Mouse (Mus musculus): ENCODE data around the gene Slc24a3.

Slc24a3 gene

DNA sequence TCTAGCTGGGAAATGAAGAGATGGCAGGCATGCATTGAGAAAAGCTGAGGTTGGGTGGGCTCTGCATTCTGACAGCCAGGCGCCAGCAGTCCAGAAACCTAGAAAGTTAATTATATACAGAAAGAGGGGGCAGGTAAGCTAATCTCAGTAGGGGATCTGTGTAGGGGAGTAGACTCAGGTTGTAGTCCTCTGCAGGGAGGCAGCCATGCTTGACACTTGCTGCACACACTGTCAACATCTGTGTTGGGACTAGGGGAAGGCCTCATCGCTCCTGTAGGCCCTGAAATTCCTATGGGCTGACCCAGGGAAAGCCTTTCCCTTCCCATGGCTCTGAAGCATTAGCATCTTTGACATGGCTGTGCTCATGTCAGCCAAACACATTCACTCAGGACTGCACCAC, 496.8 kb downstream of the Slc24a3 start:
- no peak for TF ChIP-seq GATA4 (IDR thresholded peaks at IDR 0.05; ENCODE audit: insufficient replicate concordance, low read length)

GRCm38 (mm10) chr2:145668135-145668534, 500.6 kb downstream of the Slc24a3 start:
- no peak for TF ChIP-seq GATA4 (IDR thresholded peaks at IDR 0.05; ENCODE audit: insufficient replicate concordance, low read length)

- no peak for TF ChIP-seq GATA4 (IDR thresholded peaks at IDR 0.05; ENCODE audit: insufficient replicate concordance, low read length)
Measured at GRCm38 (mm10) chr2:145670131-145670530, 502.6 kb downstream of the Slc24a3 start.

DNA sequence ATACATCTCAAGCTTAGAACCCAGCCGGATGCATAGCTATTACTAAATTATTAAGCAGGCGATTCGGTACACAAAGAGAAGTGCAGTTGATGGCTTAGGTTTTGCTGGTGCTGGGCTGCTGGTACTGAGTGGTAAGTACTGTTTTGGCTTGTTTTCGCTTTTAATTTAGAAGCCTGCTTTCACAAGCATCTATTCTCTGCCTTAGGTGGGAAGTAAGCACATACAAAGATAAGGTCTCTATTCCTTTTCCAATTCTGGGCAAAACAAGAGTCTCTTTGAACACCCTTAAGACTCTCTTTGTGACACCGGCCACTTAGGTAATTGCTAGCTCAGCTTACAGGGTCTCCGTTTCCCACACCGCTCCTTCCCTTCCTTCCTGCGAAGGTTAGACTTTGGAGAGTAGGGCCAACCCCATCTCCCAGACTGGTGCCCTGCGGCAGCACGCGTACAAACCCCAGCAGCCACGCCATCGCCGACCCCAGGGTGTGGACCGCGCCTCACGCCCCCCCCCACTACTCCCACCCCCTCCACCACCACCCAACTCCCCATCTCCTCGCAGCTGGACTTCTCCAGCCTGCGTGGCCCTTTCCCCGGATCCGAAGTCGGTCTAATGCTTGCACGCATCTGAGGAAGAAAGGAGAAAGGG, 507.1 kb downstream of the Slc24a3 start:
- TF ChIP-seq GATA4 (IDR thresholded peaks at IDR 0.05; ENCODE audit: insufficient replicate concordance, low read length), result no peak

DNA sequence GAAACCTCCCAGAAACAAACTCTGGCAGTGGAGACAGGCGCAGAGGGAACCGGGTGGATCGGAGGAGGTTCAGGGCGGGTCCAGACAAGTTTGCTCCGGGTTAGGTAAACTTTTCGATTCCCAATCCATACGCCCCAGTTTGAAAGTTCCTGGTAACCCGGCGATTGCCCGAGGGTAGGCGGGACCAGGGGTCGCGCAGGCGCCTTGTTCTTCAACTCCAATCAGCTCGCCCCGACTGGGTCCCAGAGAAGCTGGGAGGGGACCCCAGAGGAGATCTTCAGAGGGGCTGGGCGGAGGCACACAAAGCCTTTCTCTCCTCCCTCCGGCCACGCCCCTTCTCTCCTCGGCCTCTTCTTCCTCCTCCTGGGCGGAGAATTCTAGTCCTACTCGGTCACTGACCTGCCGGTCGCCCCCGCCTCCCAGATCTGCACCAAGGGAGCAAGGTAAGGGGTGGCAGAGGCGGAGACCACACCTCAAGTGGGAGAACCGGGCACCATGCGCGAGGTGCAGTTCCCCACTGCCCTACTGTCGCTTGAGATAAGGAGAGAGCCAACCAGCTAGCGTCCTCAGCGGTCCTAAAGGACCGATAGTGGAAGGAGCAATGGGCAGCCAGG, 507.7 kb downstream of the Slc24a3 start, which contains the start of gene Rin2:
TSS of gene Rin2 (plus strand) at position 74 of the 614 bp plus-strand sequence.
- TF ChIP-seq GATA4 (IDR thresholded peaks at IDR 0.05; ENCODE audit: insufficient replicate concordance, low read length), result peak; percentile 17; the same call in 1 of the 2 replicates

DNA sequence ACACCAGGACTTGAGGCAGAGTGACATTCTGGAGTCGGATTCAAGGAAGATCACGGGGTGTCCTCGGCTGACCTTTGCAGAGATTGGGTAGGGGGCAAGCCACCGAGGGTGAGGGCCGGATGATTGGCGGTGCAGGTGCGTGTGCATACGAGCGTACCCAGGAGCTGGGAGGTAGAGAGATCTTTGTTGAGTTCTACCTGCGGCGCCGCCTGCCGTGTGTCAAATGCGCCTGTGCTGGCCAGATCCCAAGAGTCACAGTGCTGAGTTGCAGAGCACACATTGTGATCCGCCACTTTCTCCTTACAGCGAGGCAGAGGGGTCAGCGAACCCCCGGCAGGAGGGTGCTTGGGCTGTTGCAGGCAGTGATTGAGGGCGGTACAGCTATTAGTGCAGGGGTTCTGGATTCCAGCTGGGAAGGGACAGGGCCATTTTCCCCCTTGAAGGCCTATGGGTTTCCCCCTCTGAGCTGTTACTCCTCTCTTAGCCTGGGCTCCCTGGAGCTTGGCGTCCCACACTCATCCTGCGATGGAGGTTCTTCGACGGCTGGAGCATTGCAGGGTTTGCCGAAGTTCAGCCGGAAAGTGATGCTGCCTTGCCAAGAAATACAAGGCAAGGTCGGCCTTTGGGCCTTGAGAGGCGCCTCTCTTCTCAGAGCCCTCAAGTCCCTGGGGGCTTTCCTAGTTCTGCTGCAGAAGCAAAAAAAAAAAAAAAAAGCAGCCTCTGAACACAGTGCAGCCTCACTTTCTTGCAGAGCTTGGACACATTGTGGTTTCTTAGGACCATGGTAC, 508.4 kb downstream of the Slc24a3 start:
- no peak for TF ChIP-seq GATA4 (IDR thresholded peaks at IDR 0.05; ENCODE audit: insufficient replicate concordance, low read length)

DNA sequence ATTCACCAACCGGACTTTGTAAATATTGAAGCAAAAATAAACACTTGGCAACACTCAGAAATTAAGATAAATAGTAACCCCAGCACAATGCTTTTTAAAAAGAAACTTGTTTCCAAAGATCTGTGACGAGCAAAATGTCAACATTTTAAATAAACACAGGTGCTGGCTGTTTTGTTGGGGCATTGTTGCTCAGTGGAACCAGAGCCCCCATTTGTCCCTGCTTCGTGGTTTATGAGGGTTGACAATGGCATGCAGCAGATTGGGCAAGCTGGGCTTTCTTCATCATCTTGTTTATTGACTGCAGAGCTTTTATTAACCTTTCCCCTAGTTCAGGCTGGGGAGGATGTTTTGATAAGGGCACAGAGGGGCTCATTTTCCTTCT, 509.0 kb downstream of the Slc24a3 start:
- TF ChIP-seq GATA4 (IDR thresholded peaks at IDR 0.05; ENCODE audit: insufficient replicate concordance, low read length), result peak; percentile 13; the same call in 1 of the 2 replicates

DNA sequence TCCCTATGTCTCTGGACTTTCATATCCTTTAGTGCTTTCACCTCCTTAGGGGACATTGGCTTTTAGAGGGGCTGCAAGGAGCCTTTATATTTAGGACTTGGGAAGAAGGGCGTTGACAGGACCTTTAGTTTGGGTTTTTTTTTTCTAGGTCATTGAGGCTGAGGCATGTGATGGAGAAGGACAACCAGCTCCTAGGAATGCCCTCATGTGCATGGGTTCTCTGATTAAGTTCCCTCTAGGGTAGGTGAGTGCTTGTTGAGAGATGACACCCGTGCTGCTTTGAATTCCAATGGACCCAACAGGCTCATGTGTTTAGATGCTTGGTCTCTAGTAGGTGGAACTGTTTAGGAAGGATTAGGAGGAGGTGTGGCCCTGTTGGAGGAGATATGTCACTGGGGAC, 509.4 kb downstream of the Slc24a3 start:
- TF ChIP-seq GATA4 (IDR thresholded peaks at IDR 0.05; ENCODE audit: insufficient replicate concordance, low read length), result no peak

DNA sequence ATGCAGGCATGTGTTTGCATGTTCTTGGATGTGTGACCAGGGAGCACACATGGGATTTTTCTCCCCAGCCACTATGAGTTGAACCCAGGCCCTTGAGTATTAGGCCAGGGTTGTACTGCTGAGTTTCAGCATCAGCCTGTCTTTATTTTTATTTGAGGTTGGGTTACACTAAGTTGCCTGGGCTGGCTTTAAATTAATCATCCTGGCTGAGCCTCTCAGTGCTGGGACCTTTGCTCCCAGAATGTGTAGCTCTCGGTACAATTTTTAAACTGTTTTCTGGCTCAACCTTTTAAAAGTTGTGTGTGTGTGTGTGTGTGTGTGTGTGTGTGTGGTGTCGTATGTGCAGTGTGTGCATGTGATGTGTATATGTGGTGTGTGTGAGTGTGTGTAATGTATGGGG, 512.6 kb downstream of the Slc24a3 start:
- TF ChIP-seq GATA4 (IDR thresholded peaks at IDR 0.05; ENCODE audit: insufficient replicate concordance, low read length), result no peak

DNA sequence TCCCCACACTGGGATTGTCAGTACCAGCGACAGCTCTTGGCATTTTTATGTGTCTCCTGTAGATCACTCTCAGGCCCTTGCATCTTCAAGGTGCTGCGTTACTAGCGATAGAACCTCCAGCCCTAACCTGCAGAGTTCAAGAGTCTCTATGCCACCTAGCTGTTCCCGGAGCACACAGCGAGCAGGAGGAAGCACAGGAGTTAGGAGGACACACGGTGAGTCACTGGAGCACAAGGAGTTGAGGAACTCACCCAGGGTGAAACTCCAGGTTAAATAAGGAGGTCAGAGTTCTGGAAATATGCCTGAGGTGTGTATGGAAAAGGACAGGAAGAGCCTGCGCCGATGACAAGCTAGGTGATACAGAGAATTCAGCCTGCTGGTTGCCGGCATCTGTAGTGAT, 513.2 kb downstream of the Slc24a3 start:
- TF ChIP-seq GATA4 (IDR thresholded peaks at IDR 0.05; ENCODE audit: insufficient replicate concordance, low read length), result no peak

GRCm38 (mm10) chr2:145681626-145682025, 514.1 kb downstream of the Slc24a3 start:
- TF ChIP-seq GATA4 (IDR thresholded peaks at IDR 0.05; ENCODE audit: insufficient replicate concordance, low read length), result no peak

DNA sequence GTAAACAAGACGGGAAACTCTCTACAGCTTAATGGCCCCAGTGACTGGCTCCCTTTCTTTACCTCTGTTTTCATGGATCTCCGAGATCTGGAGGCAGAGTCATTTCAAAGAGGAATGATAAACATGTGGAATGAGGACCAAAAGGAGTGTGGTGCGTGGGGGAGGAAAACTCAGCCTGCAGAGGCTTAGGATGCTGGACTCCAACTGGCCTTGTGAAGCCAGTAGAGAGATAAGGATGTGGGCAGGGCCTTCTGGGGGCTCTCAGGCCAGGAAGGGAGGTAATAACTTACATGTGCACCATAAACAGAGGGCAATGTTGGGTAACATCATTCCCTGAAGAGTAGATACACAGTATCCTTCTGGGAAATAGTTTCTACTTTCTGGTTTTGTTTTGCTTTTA, 515.4 kb downstream of the Slc24a3 start:
- TF ChIP-seq GATA4 (IDR thresholded peaks at IDR 0.05; ENCODE audit: insufficient replicate concordance, low read length), result no peak

- TF ChIP-seq GATA4 (IDR thresholded peaks at IDR 0.05; ENCODE audit: insufficient replicate concordance, low read length), result no peak
Measured at GRCm38 (mm10) chr2:145683536-145683935, 516.0 kb downstream of the Slc24a3 start.

DNA sequence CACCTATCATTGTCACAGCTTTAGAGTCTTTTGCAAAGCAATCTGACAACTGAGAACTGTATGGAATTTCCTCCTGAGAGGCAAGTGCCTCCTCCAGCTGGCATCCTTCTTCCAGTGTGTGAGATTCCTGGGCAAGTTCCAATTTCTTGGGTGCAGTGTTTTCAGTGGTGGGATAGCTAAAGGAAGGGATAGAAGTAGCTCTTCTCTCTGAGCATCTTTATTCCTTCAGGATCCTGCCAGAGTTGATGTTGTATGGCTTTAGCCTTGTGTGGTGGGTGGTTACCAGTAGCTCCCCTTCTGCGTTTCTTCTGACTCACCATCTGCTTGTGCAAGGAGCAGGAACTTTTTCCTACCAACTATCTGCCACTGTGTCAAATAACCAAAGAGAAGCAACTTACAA, 516.6 kb downstream of the Slc24a3 start:
- no peak for TF ChIP-seq GATA4 (IDR thresholded peaks at IDR 0.05; ENCODE audit: insufficient replicate concordance, low read length)

DNA sequence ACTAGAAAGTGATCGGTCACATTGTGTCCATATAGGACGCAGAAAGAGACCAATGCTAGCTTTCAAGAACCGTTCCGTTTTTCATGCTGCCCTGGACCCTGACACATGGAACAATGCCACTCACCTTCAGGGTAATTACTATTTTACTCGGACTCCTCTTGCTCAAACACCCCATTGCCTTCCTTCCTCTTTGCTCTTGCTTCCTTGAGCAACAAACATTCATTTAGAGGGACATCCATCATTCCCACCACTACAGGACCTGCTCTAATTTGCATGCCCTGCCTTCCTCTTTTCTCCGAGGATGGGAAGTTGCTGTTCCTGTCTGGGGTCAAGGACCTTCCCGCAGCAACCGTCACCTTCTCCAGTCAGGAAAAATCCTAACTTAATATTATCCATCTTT, 517.3 kb downstream of the Slc24a3 start:
- TF ChIP-seq GATA4 (IDR thresholded peaks at IDR 0.05; ENCODE audit: insufficient replicate concordance, low read length), result no peak

- TF ChIP-seq GATA4 (IDR thresholded peaks at IDR 0.05; ENCODE audit: insufficient replicate concordance, low read length), result no peak
Measured at GRCm38 (mm10) chr2:145686017-145686416, 518.5 kb downstream of the Slc24a3 start.

All from liver, adult (tissue).